Mouse (Mus musculus): ENCODE measurements around the gene Astl. TPM values are rescaled to one million over a fixed set of nuclear protein-coding genes. Genes with fewer than 3 reads are reported as not detected.
A peak's percentile ranks its signal among the peaks of the same experiment; 100 is the strongest.

Gene Astl
- total and polyA plus RNA-seq, 3 experiments = not detected

- TF ChIP-seq E2F4 (IDR thresholded peaks at IDR 0.05; ENCODE audit: borderline replicate concordance, low read depth, low read length) (no peak), MEF2A (IDR thresholded peaks at IDR 0.05; ENCODE audit: extremely low read depth, insufficient replicate concordance, low read depth, low read length, poor library complexity, severe bottlenecking) (no peak), NELFE (IDR thresholded peaks at IDR 0.05; ENCODE audit: low read depth, low read length) (peak; percentile 95)
Measured at GRCm38 (mm10) chr2:127335767-127336496, 2.5 kb upstream of the Astl start, which contains the start of gene Dusp2 (continued).

GRCm38 (mm10) chr2:127336497-127336832 lies 2.0 kb upstream of the Astl start:
- peaks cover 12% of the 10 kb centered on the region for H3K79me2 ChIP-seq (ENCODE audit: control insufficient read depth, insufficient read depth, low read length, poor library complexity)
- peak overlapping the region; percentile 70 to 78 for H3K4me3 ChIP-seq (ENCODE audit: control insufficient read depth in 1 of 2, insufficient read depth in 1 of 2, low read depth in 2 of 2, low read length in 2 of 2)
- peaks cover 0 to 12% of the 10 kb centered on the region in 2 experiments; a peak in 2 of 4 replicates for H3K36me3 ChIP-seq (ENCODE audit: control insufficient read depth in 1 of 2, insufficient read depth in 2 of 2, low read length in 2 of 2)
- no peaks in the 10 kb centered on the region for H3K9me3 ChIP-seq (replicated peaks; ENCODE audit: insufficient read depth, low read length)
- no peak for TF ChIP-seq GABPA (IDR thresholded peaks at IDR 0.05; ENCODE audit: low read depth, low read length)
- no peak for TF ChIP-seq CTCF (IDR thresholded peaks at IDR 0.05 in 2 of 3, conservative IDR thresholded peaks at IDR 0.05 in 1 of 3; ENCODE audit: control insufficient read depth in 1 of 3, insufficient read depth in 1 of 3, low read depth in 2 of 3, low read length in 3 of 3, poor library complexity in 1 of 3, severe bottlenecking in 1 of 3)
- TF ChIP-seq ZMIZ1 (IDR thresholded peaks at IDR 0.05; ENCODE audit: low read depth, low read length) = no peak
- TF ChIP-seq MAFK (IDR thresholded peaks at IDR 0.05; ENCODE audit: borderline replicate concordance, low read depth, low read length) = no peak
- no peak for TF ChIP-seq ETS1 (IDR thresholded peaks at IDR 0.05; ENCODE audit: low read depth, low read length)
- TF ChIP-seq POLR2AphosphoS2 (IDR thresholded peaks at IDR 0.05; ENCODE audit: low read length) = no peak
- no peak for TF ChIP-seq TCF12 (IDR thresholded peaks at IDR 0.05; ENCODE audit: low read depth, low read length)
- TF ChIP-seq ZC3H11A (IDR thresholded peaks at IDR 0.05; ENCODE audit: low read depth, low read length) = no peak
- TF ChIP-seq JUND (IDR thresholded peaks at IDR 0.05; ENCODE audit: low read depth, low read length) = no peak
- no peak for TF ChIP-seq EP300 (IDR thresholded peaks at IDR 0.05; ENCODE audit: low read depth in 1 of 2, low read length in 2 of 2)
- TF ChIP-seq BHLHE40 (IDR thresholded peaks at IDR 0.05; ENCODE audit: borderline replicate concordance, low read depth, low read length) = no peak
- TF ChIP-seq TBP (IDR thresholded peaks at IDR 0.05; ENCODE audit: low read depth, low read length) = no peak
- no peak for TF ChIP-seq MYB (IDR thresholded peaks at IDR 0.05; ENCODE audit: low read depth, low read length)
- no peak for TF ChIP-seq RAD21 (IDR thresholded peaks at IDR 0.05; ENCODE audit: low read depth, low read length)
- no peak; the same call in 1 of the 2 replicates for TF ChIP-seq UBTF (IDR thresholded peaks at IDR 0.05; ENCODE audit: borderline replicate concordance, insufficient read depth, low read depth, low read length)
- TF ChIP-seq SMC3 (IDR thresholded peaks at IDR 0.05; ENCODE audit: low read depth, low read length) = no peak
- no peak for TF ChIP-seq POLR2AphosphoS5 (IDR thresholded peaks at IDR 0.05; ENCODE audit: borderline replicate concordance, low read depth, low read length)
- H3K9ac ChIP-seq (ENCODE audit: control insufficient read depth, low read depth, low read length, poor library complexity, severe bottlenecking) = peak overlapping the region; percentile 83
- DNase-seq (ENCODE audit: low read depth, low spot score) = no peak
- peaks cover 0 to 20% of the 10 kb centered on the region in 2 experiments; a peak in 3 of 4 replicates for H3K4me1 ChIP-seq (ENCODE audit: control insufficient read depth in 1 of 2, insufficient read depth in 2 of 2, low read length in 2 of 2)
- H3K27me3 ChIP-seq (ENCODE audit: control insufficient read depth in 1 of 2, insufficient read depth in 2 of 2, low read length in 2 of 2) = no peaks in the 10 kb centered on the region
- peak overlapping the region; percentile 66 for H3K27ac ChIP-seq (ENCODE audit: control insufficient read depth, low read depth, low read length)
